Mouse (Mus musculus) adrenal gland, postnatal 0 days (tissue): ENCODE measurements around the gene Aadacl2. TPM values are rescaled to one million over a fixed set of nuclear protein-coding genes. Genes with fewer than 3 reads are reported as not detected.

Experiments
- polyA plus RNA-seq: library from polyadenylated mRNA; unstranded; fragments of >200 nt; fragmentation: Nextera tagmentation; extraction: Ambion mirVana; gene quantifications from 2 replicates; pipeline ENCODE4 v1.2.1, GENCODE M21; 2015

The Aadacl2 gene
- polyA plus RNA-seq: not detected in 2 replicates

DNA sequence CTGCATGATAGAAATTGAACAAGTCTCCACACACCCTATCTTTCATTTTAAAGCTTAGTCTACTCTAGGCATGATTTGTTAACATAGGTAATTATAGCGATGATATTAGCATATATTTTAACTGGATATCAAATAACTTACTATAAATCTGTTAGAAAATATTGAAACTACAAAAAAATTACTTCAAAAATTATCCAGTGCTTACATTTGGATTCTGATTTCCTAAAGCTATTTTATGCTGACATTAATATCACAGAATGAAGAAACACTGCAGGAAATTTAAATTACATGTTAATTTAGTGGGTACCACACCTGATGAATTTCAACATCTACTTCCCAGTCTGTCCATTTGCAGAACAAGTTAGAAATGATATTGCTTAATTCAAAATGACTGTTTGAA is at the start of gene Aadacl2:
Aadacl2 (plus strand) TSS at position 301 of the 400 bp plus-strand sequence.

DNA sequence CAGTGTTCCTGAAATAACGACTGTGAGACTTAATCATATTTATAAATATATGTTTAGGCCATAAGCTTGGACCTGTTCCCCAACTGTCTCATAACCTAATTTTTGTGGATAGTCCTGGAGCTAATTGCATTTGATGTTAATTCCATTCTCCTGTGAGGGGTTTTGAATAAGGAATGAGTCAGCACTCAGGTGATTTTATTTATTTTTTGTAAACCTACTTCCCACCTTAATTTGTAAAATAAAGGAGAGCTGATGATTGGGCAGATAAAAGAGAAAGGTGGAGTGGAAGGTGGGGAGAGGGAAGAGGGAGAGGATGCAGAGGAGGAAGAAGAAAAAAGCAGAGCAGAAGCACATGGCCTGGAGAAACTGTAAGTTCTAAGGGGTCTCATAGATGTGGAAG is 18.9 kb downstream of the Aadacl2 start, which contains the start of gene Aadac:
Aadac (plus strand) TSS at position 301 of the 400 bp plus-strand sequence.

Other genes starting within 250 kb of the Aadacl2 start
- not detected in 2 replicates for gene Gm8298, start 145.7 kb upstream of the Aadacl2 start, polyA plus RNA-seq
- not detected in 2 replicates for gene C130079G13Rik, start 81.5 kb upstream of the Aadacl2 start, polyA plus RNA-seq
- gene Aadac, start 19.0 kb downstream of the Aadacl2 start, polyA plus RNA-seq: 8.7 and 12.3 TPM in 2 replicates
- gene Sucnr1, start 75.1 kb downstream of the Aadacl2 start, polyA plus RNA-seq: 0.11 and 0.28 TPM in 2 replicates